ENCODE assay signal across 12 mouse cellular contexts in genomic region chr15:77079890-77080361, GRCm38 (mm10). TPM values are rescaled to one million over a fixed set of nuclear protein-coding genes. Genes with fewer than 3 reads are reported as not detected.
DNase-seq lines count a peak whose midpoint lies in the region; ATAC-seq and TF ChIP-seq lines count a peak whose summit lies in the region.
"Had no signal": no experiment of that assay in that cellular context is flagged by ENCODE, and none has a peak within 500 bp of the region (broad histone marks: within the 10 kb centered on the region; RNA-seq: fewer than 3 reads in every experiment).

No protein-coding gene starts in this region.

- H3K27me3 ChIP-seq in kidney, adult 2 months (replicated peaks; ENCODE audit: control insufficient read depth, insufficient read depth, low read length), result no peaks in the 10 kb centered on the region
- no peaks in the 10 kb centered on the region for H3K27me3 ChIP-seq in heart, postnatal 0 days (ENCODE audit: control insufficient read depth, insufficient read depth, low read length)
- no peaks in the 10 kb centered on the region for H3K27me3 ChIP-seq in intestine, postnatal 0 days (replicated peaks; ENCODE audit: control insufficient read depth, insufficient read depth, low read length)
- H3K27me3 ChIP-seq in forebrain, embryonic 12.5 days, result no peaks in the 10 kb centered on the region
- H3K27me3 ChIP-seq: heart, embryonic 15.5 days had no signal

- H3K4me3 ChIP-seq in kidney, adult 2 months (ENCODE audit: insufficient read depth, low read depth, low read length), result no peak overlapping the region
- no peak overlapping the region for H3K4me3 ChIP-seq in heart, postnatal 0 days (ENCODE audit: low read depth, low read length)
- no peak overlapping the region for H3K4me3 ChIP-seq in intestine, postnatal 0 days (ENCODE audit: low read depth, low read length)
- H3K4me3 ChIP-seq in forebrain, embryonic 12.5 days (replicated peaks), result no peak overlapping the region
- H3K4me3 ChIP-seq: heart, embryonic 15.5 days had no signal

- no peaks in the 10 kb centered on the region for H3K36me3 ChIP-seq in kidney, adult 2 months (ENCODE audit: control insufficient read depth, insufficient read depth, low read length)
- H3K36me3 ChIP-seq in heart, postnatal 0 days (replicated peaks; ENCODE audit: control insufficient read depth, insufficient read depth, low read length), result peaks cover 73% of the 10 kb centered on the region
- peaks cover 48% of the 10 kb centered on the region; the same call in 1 of the 2 replicates for H3K36me3 ChIP-seq in intestine, postnatal 0 days (ENCODE audit: control insufficient read depth, insufficient read depth)
- H3K36me3 ChIP-seq in forebrain, embryonic 12.5 days (replicated peaks), result peaks cover 57% of the 10 kb centered on the region

- H3K4me1 ChIP-seq in kidney, adult 2 months (ENCODE audit: control insufficient read depth, insufficient read depth, low read length), result no peaks in the 10 kb centered on the region
- peaks cover 10% of the 10 kb centered on the region; the same call in 1 of the 2 replicates for H3K4me1 ChIP-seq in heart, postnatal 0 days (ENCODE audit: control insufficient read depth, insufficient read depth)
- no peaks in the 10 kb centered on the region for H3K4me1 ChIP-seq in intestine, postnatal 0 days (replicated peaks; ENCODE audit: control insufficient read depth, insufficient read depth, low read length)
- peaks cover 8% of the 10 kb centered on the region for H3K4me1 ChIP-seq in forebrain, embryonic 12.5 days

- ATAC-seq in heart, postnatal 0 days (ENCODE audit: insufficient read depth, low read depth), result no peak
- ATAC-seq in intestine, postnatal 0 days, result no peak
- no peak for ATAC-seq in forebrain, embryonic 12.5 days (ENCODE audit: low FRiP score)

- no peaks in the 10 kb centered on the region for H3K9me3 ChIP-seq in heart, postnatal 0 days (replicated peaks; ENCODE audit: control insufficient read depth, low read length)
- no peaks in the 10 kb centered on the region for H3K9me3 ChIP-seq in intestine, postnatal 0 days (ENCODE audit: control insufficient read depth)
- no peaks in the 10 kb centered on the region for H3K9me3 ChIP-seq in forebrain, embryonic 12.5 days
- H3K9me3 ChIP-seq: heart, embryonic 15.5 days had no signal

- DNase-seq in kidney, adult 2 months, result peak; percentile 37
- DNase-seq in kidney, postnatal 10 days, result no peak
- DNase-seq in ES-CJ7 (ENCODE audit: low read depth, low spot score), result peak; percentile 57
- peak; percentile 66 for DNase-seq in adrenal gland, postnatal 14 days
- DNase-seq in heart, postnatal 0 days (ENCODE audit: low spot score), result no peak
- no peak for DNase-seq in embryo, embryonic 10 days (ENCODE audit: low spot score)
- DNase-seq: kidney, postnatal 4 days; spleen, adult 18-20 months had no signal

- H3K27ac ChIP-seq in kidney, adult 2 months (ENCODE audit: insufficient read depth, low read depth, low read length), result no peak overlapping the region
- H3K27ac ChIP-seq in heart, postnatal 0 days (ENCODE audit: low read depth), result 0 out of 2 replicates have a peak overlapping the region, but pooled peaks have one; percentile 18
- no peak overlapping the region for H3K27ac ChIP-seq in intestine, postnatal 0 days (ENCODE audit: low read depth, low read length)
- no peak overlapping the region for H3K27ac ChIP-seq in forebrain, embryonic 12.5 days
- H3K27ac ChIP-seq: heart, embryonic 15.5 days had no signal

- WGBS in kidney, adult 2 months, result 77% methylated on average over 11 of the region's 11 CpGs
- 79% methylated on average over 11 of the region's 11 CpGs for WGBS in heart, postnatal 0 days
- WGBS in intestine, postnatal 0 days, result 88% methylated on average over 11 of the region's 11 CpGs
- WGBS in forebrain, embryonic 12.5 days, result 72% methylated on average over 11 of the region's 11 CpGs

- no peak for TF ChIP-seq EP300 in heart, postnatal 0 days (IDR thresholded peaks at IDR 0.05; ENCODE audit: low read depth)

- TF ChIP-seq POLR2A in kidney, adult 2 months (IDR thresholded peaks at IDR 0.05; ENCODE audit: low read depth, low read length), result no peak

- no peak for TF ChIP-seq CTCF in kidney, adult 2 months (conservative IDR thresholded peaks at IDR 0.05; ENCODE audit: insufficient read depth, insufficient read length, low read depth, low read length)
- no peak for TF ChIP-seq CTCF in heart, postnatal 0 days (IDR thresholded peaks at IDR 0.05; ENCODE audit: low read depth)
- no peak for TF ChIP-seq CTCF in intestine, postnatal 0 days (IDR thresholded peaks at IDR 0.05; ENCODE audit: low read depth)

- H3K9ac ChIP-seq in heart, postnatal 0 days (replicated peaks; ENCODE audit: low read depth, low read length), result no peak overlapping the region
- no peak overlapping the region for H3K9ac ChIP-seq in intestine, postnatal 0 days (ENCODE audit: low read depth, low read length)
- H3K9ac ChIP-seq in forebrain, embryonic 12.5 days, result no peak overlapping the region
- H3K9ac ChIP-seq: heart, embryonic 15.5 days had no signal

- H3K4me2 ChIP-seq in heart, postnatal 0 days (ENCODE audit: low read depth, low read length), result no peak overlapping the region
- H3K4me2 ChIP-seq in intestine, postnatal 0 days (replicated peaks; ENCODE audit: low read depth), result no peak overlapping the region
- H3K4me2 ChIP-seq in forebrain, embryonic 12.5 days, result no peak overlapping the region
- H3K4me2 ChIP-seq: heart, embryonic 15.5 days; liver, embryonic 11.5 days had no signal

RNA-seq across cellular contexts. Expression of gene Mb, which starts 29.5 kb away (rescaled TPM):
- 1.6 and 123 TPM in 2 replicates for polyA plus RNA-seq in kidney, adult 2 months (2012; rRNA removed)
- total RNA-seq in adrenal gland, postnatal 14 days (2021), result 5.9 and 6.8 TPM in 2 replicates
- 4,504 and 5,889 TPM in 2 replicates for total RNA-seq in heart, postnatal 0 days (2014; rRNA removed; ENCODE audit: low replicate concordance)
- 3,958 and 4,151 TPM in 2 replicates for polyA plus RNA-seq in heart, postnatal 0 days (2015; fragmentation: Nextera tagmentation; extraction: Ambion mirVana)
- 0.16 and 0.24 TPM in 2 replicates for polyA plus RNA-seq in intestine, postnatal 0 days (2015; fragmentation: Nextera tagmentation; extraction: Ambion mirVana)
- polyA plus RNA-seq in forebrain, embryonic 12.5 days (2016; fragmentation: Nextera tagmentation; extraction: Ambion mirVana), result not detected in 2 replicates

RNA-seq across cellular contexts. Expression of gene Apol6, which starts 35.4 kb away (rescaled TPM):
- 4.8 and 6.4 TPM in 2 replicates for polyA plus RNA-seq in kidney, adult 2 months (2012; rRNA removed)
- total RNA-seq in adrenal gland, postnatal 14 days (2021), result 24.3 and 26.2 TPM in 2 replicates
- total RNA-seq in heart, postnatal 0 days (2014; rRNA removed; ENCODE audit: low replicate concordance), result not detected in 2 replicates
- polyA plus RNA-seq in heart, postnatal 0 days (2015; fragmentation: Nextera tagmentation; extraction: Ambion mirVana), result 0.11 TPM in 2 replicates
- polyA plus RNA-seq in intestine, postnatal 0 days (2015; fragmentation: Nextera tagmentation; extraction: Ambion mirVana), result 0.67 and 1.3 TPM in 2 replicates
- not detected in 2 replicates for polyA plus RNA-seq in forebrain, embryonic 12.5 days (2016; fragmentation: Nextera tagmentation; extraction: Ambion mirVana)
- polyA plus RNA-seq: liver, embryonic 11.5 days had no signal

Comparison
In these comparisons a context has a peak if more than half of its experiments do, and no peak if none do; other contexts are left out.
1. DNase-seq: peak in kidney, adult 2 months (single experiment), ES-CJ7 (single experiment) and adrenal gland, postnatal 14 days (single experiment); none in kidney, postnatal 10 days (single experiment), heart, postnatal 0 days (single experiment) and embryo, embryonic 10 days (single experiment).